Mouse (Mus musculus) lung, postnatal 36 days (tissue): Measurements from ENCODE around the gene Sspo.
"Not testable (repeated sequence)": the region's sequence is repeated elsewhere in the genome, so short reads cannot be mapped to it uniquely, and the experiment has no call there.

ENCODE experiments used
- DNase-seq: peaks from one replicate; pipeline ENCODE4 v3.0.0; 2022; ENCODE audit warnings: mixed read lengths

Sspo gene

GRCm38 (mm10) chr6:48489741-48490140 is 41.7 kb downstream of the Sspo start:
- DNase-seq: no peak

GRCm38 (mm10) chr6:48491361-48491760 is 43.3 kb downstream of the Sspo start:
- peak; percentile 68 for DNase-seq

- no peak for DNase-seq
Measured at GRCm38 (mm10) chr6:48493136-48493730, 45.2 kb downstream of the Sspo start.

- no peak for DNase-seq
Measured at GRCm38 (mm10) chr6:48497521-48497920, 49.5 kb downstream of the Sspo start.

GRCm38 (mm10) chr6:48503847-48504240 is 55.8 kb downstream of the Sspo start:
- DNase-seq: no peak

GRCm38 (mm10) chr6:48504241-48504854 is 56.3 kb downstream of the Sspo start:
- DNase-seq: peak; percentile 89

- DNase-seq: no peak
Measured at GRCm38 (mm10) chr6:48508087-48508486, 60.1 kb downstream of the Sspo start.

- no peak for DNase-seq
Measured at GRCm38 (mm10) chr6:48510426-48510825, 62.4 kb downstream of the Sspo start.

GRCm38 (mm10) chr6:48511861-48512260 is 63.8 kb downstream of the Sspo start:
- DNase-seq: no peak

GRCm38 (mm10) chr6:48524882-48525281 is 76.9 kb downstream of the Sspo start:
- DNase-seq: not testable (repeated sequence)

GRCm38 (mm10) chr6:48527901-48528300 is 79.9 kb downstream of the Sspo start:
- no peak for DNase-seq

GRCm38 (mm10) chr6:48529261-48529660 is 81.2 kb downstream of the Sspo start:
- no peak for DNase-seq

- no peak for DNase-seq
Measured at GRCm38 (mm10) chr6:48529871-48530440, 81.9 kb downstream of the Sspo start.

GRCm38 (mm10) chr6:48530862-48531261 is 82.8 kb downstream of the Sspo start:
- DNase-seq: no peak

- DNase-seq: no peak
Measured at GRCm38 (mm10) chr6:48533475-48533874, 85.4 kb downstream of the Sspo start.

GRCm38 (mm10) chr6:48534913-48535312 is 86.9 kb downstream of the Sspo start:
- DNase-seq: no peak

GRCm38 (mm10) chr6:48536091-48536490 is 88.1 kb downstream of the Sspo start:
- DNase-seq: no peak

GRCm38 (mm10) chr6:48537105-48537954 is 89.3 kb downstream of the Sspo start, which contains the start of gene Atp6v0e2:
Gene Atp6v0e2 (plus strand): TSS chr6:48537615.
- peak; percentile 86 for DNase-seq

GRCm38 (mm10) chr6:48538841-48539737 is 91.1 kb downstream of the Sspo start:
- DNase-seq: peak; percentile 92

- DNase-seq: no peak
Measured at GRCm38 (mm10) chr6:48539860-48540259, 91.8 kb downstream of the Sspo start.

GRCm38 (mm10) chr6:48540721-48541120 is 92.7 kb downstream of the Sspo start:
- no peak for DNase-seq
